Mouse (Mus musculus): ENCODE data around the gene Shisa3. TPM values are rescaled to one million over a fixed set of nuclear protein-coding genes. Genes with fewer than 3 reads are reported as not detected.

Gene Shisa3
- polyA plus RNA-seq, 1 experiment from 2014 or later: 10.0 TPM

DNA sequence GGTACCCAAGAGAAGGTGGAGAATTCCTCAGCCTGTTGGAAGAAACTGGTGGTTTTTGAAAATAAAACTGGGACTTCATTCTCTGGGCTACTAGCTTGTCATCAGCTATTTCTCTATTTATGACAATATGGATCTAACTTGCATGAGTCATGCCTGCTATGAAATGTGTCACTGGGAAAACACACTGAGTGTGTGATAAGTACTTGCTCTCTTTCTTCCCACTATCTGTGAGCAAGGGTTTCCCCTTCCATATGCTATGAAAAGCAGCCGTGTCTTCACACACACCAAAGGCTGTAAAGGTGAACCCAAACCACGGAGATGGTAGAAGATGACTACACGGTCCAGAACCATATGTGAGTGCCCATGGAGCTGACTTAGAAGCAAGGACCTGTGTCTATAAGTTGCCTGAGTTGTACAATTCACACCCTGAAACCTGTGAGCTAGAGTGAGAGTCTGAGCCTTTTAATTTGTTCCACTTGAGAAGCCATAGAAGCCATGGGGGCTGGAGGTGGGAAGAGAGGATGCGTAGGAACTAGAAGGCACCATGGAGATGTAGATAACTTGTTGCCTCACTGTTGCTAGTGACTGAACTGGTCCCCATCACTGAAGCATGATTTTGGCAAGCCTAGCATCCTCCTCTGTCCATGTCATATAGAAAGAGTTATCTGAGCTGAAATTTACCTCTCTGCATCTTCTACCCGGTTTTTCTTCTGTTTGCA, 36.0 kb downstream of the Shisa3 start:
- DNase-seq (ENCODE audit: low spot score) (no peak), ATAC-seq (ENCODE audit: insufficient read depth, low FRiP score, low TSS enrichment) (no peak)
- Histone ChIP-seq H3K27ac (ENCODE audit: low read depth, low read length) (no peak overlapping the region), H3K9me3 (ENCODE audit: control insufficient read depth, low read length) (no peaks in the 10 kb centered on the region), H3K4me1 (ENCODE audit: control insufficient read depth, insufficient read depth, low read length) (no peaks in the 10 kb centered on the region; the same call in 1 of the 2 replicates), H3K27me3 (ENCODE audit: control insufficient read depth, insufficient read depth, low read length) (no peaks in the 10 kb centered on the region), H3K4me3 (ENCODE audit: low read depth, low read length) (no peak overlapping the region), H3K36me3 (ENCODE audit: control insufficient read depth, insufficient read depth, low read length) (0 out of 2 replicates have a peak, but pooled peaks cover 2% of the 10 kb centered on the region), H3K4me2 (ENCODE audit: low read depth) (no peak overlapping the region), H3K9ac (ENCODE audit: low read length) (no peak overlapping the region)
- WGBS: 91% methylated on average over 5 of the region's 5 CpGs

DNA sequence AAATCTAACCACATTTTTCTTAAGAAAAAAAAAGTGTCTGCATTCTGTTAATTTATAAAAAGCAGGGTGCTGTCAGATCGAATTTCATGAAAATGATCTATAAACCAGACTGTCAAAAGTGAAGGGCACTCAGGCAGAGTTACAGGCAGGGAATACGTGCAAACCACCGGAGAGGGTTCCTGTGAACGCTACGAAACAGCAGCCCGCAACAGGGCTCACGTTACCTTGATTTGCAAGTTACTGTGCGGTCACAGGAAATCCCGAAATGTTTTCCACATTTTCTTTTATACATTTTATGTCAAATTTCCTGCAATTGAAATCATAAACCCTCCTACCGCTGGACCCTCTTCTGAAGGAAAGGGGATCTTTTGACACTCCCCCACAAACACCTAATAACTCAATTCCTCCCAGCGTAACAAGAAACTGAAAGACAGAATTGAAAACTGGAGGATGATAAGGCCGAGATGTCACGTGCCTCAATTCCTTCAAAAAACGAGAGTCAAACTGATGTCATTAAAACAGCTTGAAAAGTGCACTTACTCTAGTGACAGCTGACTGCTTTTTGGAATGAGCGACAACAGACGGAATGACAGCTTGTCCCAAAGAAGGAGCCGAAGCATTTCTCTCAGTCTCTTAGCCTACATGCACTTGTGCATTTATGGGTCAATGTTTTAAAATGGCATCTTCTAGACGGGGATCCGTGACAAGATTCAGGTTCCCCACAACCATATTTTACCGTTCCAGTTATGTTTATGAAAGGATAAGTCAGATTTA, 39.3 kb downstream of the Shisa3 start:
- Histone ChIP-seq H3K4me1 (ENCODE audit: control insufficient read depth, insufficient read depth, low read length) (no peaks in the 10 kb centered on the region), H3K9ac (ENCODE audit: low read length) (no peak overlapping the region), H3K36me3 (ENCODE audit: control insufficient read depth, insufficient read depth, low read length) (0 out of 2 replicates have a peak, but pooled peaks cover 2% of the 10 kb centered on the region), H3K27ac (ENCODE audit: low read depth, low read length) (no peak overlapping the region), H3K4me2 (ENCODE audit: low read depth) (no peak overlapping the region), H3K4me3 (ENCODE audit: low read depth, low read length) (no peak overlapping the region), H3K27me3 (ENCODE audit: control insufficient read depth, insufficient read depth, low read length) (no peaks in the 10 kb centered on the region), H3K9me3 (ENCODE audit: control insufficient read depth, low read length) (no peaks in the 10 kb centered on the region)
- ATAC-seq (ENCODE audit: insufficient read depth, low FRiP score, low TSS enrichment) (no peak), DNase-seq (ENCODE audit: low spot score) (no peak)
- 76% methylated on average over 20 of the region's 20 CpGs for WGBS

GRCm38 (mm10) chr5:67647568-67647967, 39.9 kb downstream of the Shisa3 start:
- DNase-seq (ENCODE audit: low spot score) (no peak), ATAC-seq (ENCODE audit: insufficient read depth, low FRiP score, low TSS enrichment) (no peak)
- Histone ChIP-seq H3K4me2 (ENCODE audit: low read depth) (no peak overlapping the region), H3K27me3 (ENCODE audit: control insufficient read depth, insufficient read depth, low read length) (no peaks in the 10 kb centered on the region), H3K4me1 (ENCODE audit: control insufficient read depth, insufficient read depth, low read length) (no peaks in the 10 kb centered on the region), H3K9ac (ENCODE audit: low read length) (no peak overlapping the region), H3K9me3 (ENCODE audit: control insufficient read depth, low read length) (no peaks in the 10 kb centered on the region), H3K36me3 (ENCODE audit: control insufficient read depth, insufficient read depth, low read length) (0 out of 2 replicates have a peak, but pooled peaks cover 2% of the 10 kb centered on the region), H3K27ac (ENCODE audit: low read depth, low read length) (no peak overlapping the region), H3K4me3 (ENCODE audit: low read depth, low read length) (no peak overlapping the region)
- WGBS: 80% methylated on average over 21 of the region's 21 CpGs

DNA sequence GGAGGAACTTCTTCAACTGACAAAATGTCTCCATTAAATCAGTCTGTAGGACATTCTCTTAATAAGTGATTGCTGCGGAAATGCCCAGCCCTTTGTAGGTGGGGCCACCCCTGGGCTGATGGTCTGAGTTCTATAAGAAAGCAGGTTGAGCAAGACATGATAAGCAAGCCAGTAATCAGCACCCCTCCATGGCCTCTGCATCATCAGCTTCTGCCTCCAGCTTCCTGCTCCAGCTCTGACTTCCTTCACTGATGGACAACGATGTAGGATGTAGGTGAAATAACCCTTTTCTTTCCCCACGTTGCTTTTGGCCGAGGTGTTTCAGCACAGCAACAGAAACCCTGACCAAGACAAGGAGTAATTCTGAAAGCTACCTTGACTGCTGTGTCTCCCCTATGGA, 41.5 kb downstream of the Shisa3 start:
- Histone ChIP-seq H3K9me3 (ENCODE audit: control insufficient read depth, low read length) (no peaks in the 10 kb centered on the region), H3K36me3 (ENCODE audit: control insufficient read depth, insufficient read depth, low read length) (0 out of 2 replicates have a peak, but pooled peaks cover 2% of the 10 kb centered on the region), H3K27ac (ENCODE audit: low read depth, low read length) (no peak overlapping the region), H3K9ac (ENCODE audit: low read length) (no peak overlapping the region), H3K4me3 (ENCODE audit: low read depth, low read length) (no peak overlapping the region), H3K4me2 (ENCODE audit: low read depth) (no peak overlapping the region), H3K4me1 (ENCODE audit: control insufficient read depth, insufficient read depth, low read length) (no peaks in the 10 kb centered on the region), H3K27me3 (ENCODE audit: control insufficient read depth, insufficient read depth, low read length) (no peaks in the 10 kb centered on the region)
- ATAC-seq (ENCODE audit: insufficient read depth, low FRiP score, low TSS enrichment): no peak
- WGBS: 95% methylated on average over 4 of the region's 4 CpGs
- no peak for DNase-seq (ENCODE audit: low spot score)

- H3K36me3 ChIP-seq (ENCODE audit: control insufficient read depth, insufficient read depth, low read length): 0 out of 2 replicates have a peak, but pooled peaks cover 2% of the 10 kb centered on the region
These were observed 42.3 kb downstream of the Shisa3 start for GRCm38 (mm10) chr5:67650021-67650420.

DNA sequence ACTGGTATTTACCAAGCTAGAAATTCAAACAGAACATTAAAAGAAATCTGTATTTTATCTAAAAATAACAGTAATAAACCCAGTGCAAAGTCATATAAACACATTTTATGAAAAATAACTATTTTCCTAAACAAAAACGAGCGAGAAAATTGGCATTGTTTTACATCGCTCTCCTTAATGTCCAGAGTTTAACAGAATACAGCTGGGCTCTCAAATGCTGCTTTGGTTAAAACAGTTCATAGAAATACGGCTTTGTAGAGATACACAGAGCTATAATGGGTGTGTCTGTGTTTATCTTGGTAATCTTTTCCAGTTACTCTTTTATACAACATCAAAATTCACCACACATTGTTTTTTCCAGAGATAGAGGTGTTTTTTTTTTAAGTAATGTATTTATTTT, 44.8 kb downstream of the Shisa3 start:
- no peak overlapping the region for H3K4me2 ChIP-seq (ENCODE audit: low read depth)
- H3K4me3 ChIP-seq (ENCODE audit: low read depth, low read length): no peak overlapping the region
- H3K9ac ChIP-seq (ENCODE audit: low read length): no peak overlapping the region
- 90% methylated on average over 4 of the region's 4 CpGs for WGBS
- H3K27ac ChIP-seq (ENCODE audit: low read depth, low read length): no peak overlapping the region
- ATAC-seq (ENCODE audit: insufficient read depth, low FRiP score, low TSS enrichment) (no peak), DNase-seq (ENCODE audit: low spot score) (no peak)
- 0 out of 2 replicates have a peak, but pooled peaks cover 2% of the 10 kb centered on the region for H3K36me3 ChIP-seq (ENCODE audit: control insufficient read depth, insufficient read depth, low read length)
- no peaks in the 10 kb centered on the region for H3K9me3 ChIP-seq (ENCODE audit: control insufficient read depth, low read length)
- H3K4me1 ChIP-seq (ENCODE audit: control insufficient read depth, insufficient read depth, low read length): peaks cover 10% of the 10 kb centered on the region; the same call in 1 of the 2 replicates
- H3K27me3 ChIP-seq (ENCODE audit: control insufficient read depth, insufficient read depth, low read length): no peaks in the 10 kb centered on the region

More at GRCm38 (mm10) chr5:67650021-67650420, 42.3 kb downstream of the Shisa3 start:
- no peak for DNase-seq (ENCODE audit: low spot score)
- Histone ChIP-seq H3K4me2 (ENCODE audit: low read depth) (no peak overlapping the region), H3K4me1 (ENCODE audit: control insufficient read depth, insufficient read depth, low read length) (no peaks in the 10 kb centered on the region), H3K27ac (ENCODE audit: low read depth, low read length) (no peak overlapping the region), H3K4me3 (ENCODE audit: low read depth, low read length) (no peak overlapping the region), H3K27me3 (ENCODE audit: control insufficient read depth, insufficient read depth, low read length) (no peaks in the 10 kb centered on the region), H3K9ac (ENCODE audit: low read length) (no peak overlapping the region), H3K9me3 (ENCODE audit: control insufficient read depth, low read length) (no peaks in the 10 kb centered on the region)
- ATAC-seq (ENCODE audit: insufficient read depth, low FRiP score, low TSS enrichment): no peak
- 94% methylated on average over 5 of the region's 5 CpGs for WGBS

- ATAC-seq (ENCODE audit: insufficient read depth, low FRiP score, low TSS enrichment): no peak
- Histone ChIP-seq H3K9me3 (ENCODE audit: control insufficient read depth, low read length) (no peaks in the 10 kb centered on the region), H3K4me1 (ENCODE audit: control insufficient read depth, insufficient read depth, low read length) (peaks cover 10% of the 10 kb centered on the region; the same call in 1 of the 2 replicates), H3K27me3 (ENCODE audit: control insufficient read depth, insufficient read depth, low read length) (no peaks in the 10 kb centered on the region), H3K4me3 (ENCODE audit: low read depth, low read length) (no peak overlapping the region), H3K27ac (ENCODE audit: low read depth, low read length) (no peak overlapping the region), H3K4me2 (ENCODE audit: low read depth) (no peak overlapping the region), H3K36me3 (ENCODE audit: control insufficient read depth, insufficient read depth, low read length) (no peaks in the 10 kb centered on the region), H3K9ac (ENCODE audit: low read length) (no peak overlapping the region)
- WGBS: 95% methylated on average over 3 of the region's 3 CpGs
- DNase-seq (ENCODE audit: low spot score): no peak
These were observed 45.9 kb downstream of the Shisa3 start for GRCm38 (mm10) chr5:67653543-67653942.

DNA sequence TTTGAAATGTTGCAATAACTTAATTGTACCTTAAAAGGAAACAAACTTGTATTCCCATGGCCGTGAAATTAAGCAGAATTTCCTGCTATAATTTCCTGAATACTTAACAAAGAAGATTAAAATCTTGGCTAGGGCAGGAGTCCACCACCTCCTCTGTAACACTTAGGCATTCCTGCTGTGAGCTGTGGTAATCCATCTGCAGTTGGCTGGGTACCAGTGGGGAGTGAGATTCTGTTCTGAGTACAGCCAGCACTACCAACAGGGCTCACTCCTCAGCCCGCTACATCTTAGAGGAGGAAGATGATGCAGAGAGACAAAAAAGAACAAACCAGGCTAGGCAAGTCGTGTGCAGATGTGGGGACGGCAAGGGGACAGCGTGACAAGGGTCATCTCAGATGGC, 46.9 kb downstream of the Shisa3 start:
- Histone ChIP-seq H3K27me3 (ENCODE audit: control insufficient read depth, insufficient read depth, low read length) (no peaks in the 10 kb centered on the region), H3K27ac (ENCODE audit: low read depth, low read length) (no peak overlapping the region), H3K36me3 (ENCODE audit: control insufficient read depth, insufficient read depth, low read length) (no peaks in the 10 kb centered on the region), H3K9me3 (ENCODE audit: control insufficient read depth, low read length) (no peaks in the 10 kb centered on the region), H3K4me2 (ENCODE audit: low read depth) (no peak overlapping the region), H3K4me3 (ENCODE audit: low read depth, low read length) (no peak overlapping the region), H3K9ac (ENCODE audit: low read length) (no peak overlapping the region), H3K4me1 (ENCODE audit: control insufficient read depth, insufficient read depth, low read length) (peaks cover 10% of the 10 kb centered on the region; the same call in 1 of the 2 replicates)
- 72% methylated on average over 5 of the region's 5 CpGs for WGBS
- ATAC-seq (ENCODE audit: insufficient read depth, low FRiP score, low TSS enrichment): no peak
- DNase-seq (ENCODE audit: low spot score): no peak
